Mouse (Mus musculus): ENCODE data around the gene Zfp558. TPM values are rescaled to one million over a fixed set of nuclear protein-coding genes. Genes with fewer than 3 reads are reported as not detected.
"Not testable (repeated sequence)": the region's sequence is repeated elsewhere in the genome, so short reads cannot be mapped to it uniquely, and the experiment has no call there.

The Zfp558 gene
- polyA plus RNA-seq (2016; fragmentation: Nextera tagmentation; extraction: Ambion mirVana), result 26.3 and 27.3 TPM in 2 replicates

DNA sequence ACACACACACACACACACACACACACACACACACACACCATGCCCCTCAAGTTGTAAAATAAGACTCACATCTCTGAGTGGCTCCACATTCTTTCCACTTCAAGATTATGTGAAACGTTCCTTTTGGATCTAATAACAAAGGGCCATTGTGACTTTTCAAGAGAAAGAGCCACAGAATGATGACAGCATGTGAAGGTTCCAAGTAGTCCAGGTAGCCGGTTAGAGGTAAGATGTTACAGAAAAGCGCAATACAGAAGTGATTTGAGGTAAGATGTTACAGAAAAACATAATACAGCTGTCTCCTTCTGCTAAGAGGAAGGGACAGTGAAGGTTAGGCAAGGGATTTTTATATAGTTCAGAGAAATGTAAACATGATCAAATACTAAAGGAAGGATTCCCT, at the start of gene Zfp558, which contains the start of gene Mbd3l1:
Gene Zfp558 (minus strand): TSS at position 101 of the 400 bp plus-strand sequence.
Gene Mbd3l1 (plus strand): TSS at position 192 of the 400 bp plus-strand sequence.
- Histone ChIP-seq H3K27ac (no peak within 1 kb of the TSS), H3K9ac (no peak within 1 kb of the TSS), H3K9me3 (replicated peaks) (no peaks in the 10 kb centered on the region), H3K27me3 (no peaks in the 10 kb centered on the region), H3K4me1 (0 out of 2 replicates have a peak, but pooled peaks cover 2% of the 10 kb centered on the region), H3K36me3 (no peaks in the 10 kb centered on the region), H3K4me3 (no peak within 1 kb of the TSS), H3K4me2 (replicated peaks) (no peak within 1 kb of the TSS)
- ATAC-seq (ENCODE audit: low FRiP score), result no peak
- 73% methylated on average over 3 of the region's 3 CpGs for WGBS

DNA sequence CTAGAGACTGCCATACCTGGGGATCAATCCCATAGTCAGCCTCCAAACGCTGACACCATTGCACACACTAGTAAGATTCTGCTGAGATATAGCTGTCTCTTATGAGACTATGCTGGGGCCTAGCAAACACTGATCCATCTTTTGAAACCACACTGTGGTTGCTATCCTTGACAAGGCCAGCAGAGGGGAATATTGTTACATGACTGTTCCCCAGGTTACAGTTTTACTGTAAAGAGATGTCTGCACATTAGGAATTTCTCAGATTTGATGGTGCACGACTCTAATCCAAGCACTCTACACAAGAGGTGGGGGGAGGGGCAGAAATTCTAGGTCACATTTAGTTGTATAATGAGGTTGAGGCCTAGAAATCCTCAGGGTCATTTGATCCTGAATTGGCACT, 30.0 kb upstream of the Zfp558 start:
- no peak overlapping the region for H3K4me3 ChIP-seq
- no peaks in the 10 kb centered on the region for H3K36me3 ChIP-seq
- no peaks in the 10 kb centered on the region for H3K9me3 ChIP-seq (replicated peaks)
- no peak overlapping the region for H3K27ac ChIP-seq
- H3K4me1 ChIP-seq, result no peaks in the 10 kb centered on the region
- no peak overlapping the region for H3K9ac ChIP-seq
- no peaks in the 10 kb centered on the region for H3K27me3 ChIP-seq
- no peak overlapping the region for H3K4me2 ChIP-seq (replicated peaks)
- ATAC-seq (ENCODE audit: low FRiP score), result no peak
- WGBS, result 53% methylated on average over 2 of the region's 2 CpGs

DNA sequence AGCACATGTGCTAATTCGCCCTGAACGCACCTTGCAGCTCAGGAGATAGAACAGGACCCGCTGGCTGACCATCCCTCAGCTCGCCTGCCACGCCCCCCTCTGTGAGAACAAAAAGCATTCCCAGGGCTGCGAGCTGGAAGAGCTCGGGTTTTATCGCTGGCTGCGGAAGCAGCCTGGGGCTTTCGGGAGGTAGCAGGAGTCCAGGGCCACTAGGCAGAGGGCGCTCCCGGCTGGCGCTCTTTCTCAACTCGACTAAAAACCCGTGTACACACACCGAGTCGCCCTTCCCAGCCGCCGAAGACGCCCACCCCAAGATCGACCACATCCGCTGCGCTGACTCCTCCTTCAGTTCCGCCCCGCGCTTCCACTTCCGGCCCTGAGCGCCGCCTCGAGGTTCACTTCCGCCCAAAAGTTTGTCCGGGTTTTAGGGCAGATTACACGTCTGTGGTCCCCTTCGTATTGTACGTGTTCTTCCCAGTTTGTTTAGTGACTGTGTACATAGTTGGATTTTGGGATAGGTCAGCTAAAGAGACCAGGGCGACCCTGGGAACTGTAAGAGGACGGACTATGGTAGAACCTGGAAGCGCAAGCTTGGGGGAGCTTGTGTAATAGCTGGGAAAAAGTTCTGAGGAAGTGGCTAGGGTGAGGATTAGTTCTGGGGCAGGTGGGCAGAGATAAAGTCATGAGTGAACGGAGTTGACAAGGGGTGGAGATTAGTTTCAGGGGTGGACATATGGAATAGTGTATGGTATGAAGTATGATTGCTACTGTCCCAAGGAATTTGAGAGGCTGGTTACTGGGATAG, 4.5 kb downstream of the Zfp558 start:
- H3K27ac ChIP-seq, result peak overlapping the region; percentile 92
- no peaks in the 10 kb centered on the region for H3K9me3 ChIP-seq (replicated peaks)
- ATAC-seq (ENCODE audit: low FRiP score), result peak; percentile 98
- WGBS, result 6% methylated on average over 39 of the region's 39 CpGs
- peak overlapping the region; percentile 67 for H3K9ac ChIP-seq
- peak overlapping the region; percentile 63 for H3K4me3 ChIP-seq
- H3K4me2 ChIP-seq (replicated peaks), result peak overlapping the region; percentile 68
- 0 out of 2 replicates have a peak, but pooled peaks cover 2% of the 10 kb centered on the region for H3K4me1 ChIP-seq
- H3K27me3 ChIP-seq, result no peaks in the 10 kb centered on the region
- peaks cover 8% of the 10 kb centered on the region for H3K36me3 ChIP-seq

GRCm38 (mm10) chr9:18468005-18468404, 10.1 kb downstream of the Zfp558 start:
- no peak overlapping the region for H3K27ac ChIP-seq
- ATAC-seq (ENCODE audit: low FRiP score), result no peak
- no peaks in the 10 kb centered on the region for H3K27me3 ChIP-seq
- no peaks in the 10 kb centered on the region for H3K9me3 ChIP-seq (replicated peaks)
- no peak overlapping the region for H3K4me3 ChIP-seq
- WGBS, result 95% methylated on average over 3 of the region's 3 CpGs
- no peak overlapping the region for H3K4me2 ChIP-seq (replicated peaks)
- no peak overlapping the region for H3K9ac ChIP-seq
- peaks cover 49% of the 10 kb centered on the region for H3K36me3 ChIP-seq
- H3K4me1 ChIP-seq, result no peaks in the 10 kb centered on the region

- no peak overlapping the region for H3K4me3 ChIP-seq
- H3K27ac ChIP-seq, result no peak overlapping the region
- no peak overlapping the region for H3K9ac ChIP-seq
- no peaks in the 10 kb centered on the region for H3K9me3 ChIP-seq (replicated peaks)
- 55% methylated on average over 3 of the region's 3 CpGs for WGBS
- no peaks in the 10 kb centered on the region for H3K27me3 ChIP-seq
- no peak for ATAC-seq (ENCODE audit: low FRiP score)
- peaks cover 49% of the 10 kb centered on the region for H3K36me3 ChIP-seq
- H3K4me1 ChIP-seq, result no peaks in the 10 kb centered on the region
- no peak overlapping the region for H3K4me2 ChIP-seq (replicated peaks)
These were observed 10.7 kb downstream of the Zfp558 start for GRCm38 (mm10) chr9:18467350-18467749.

DNA sequence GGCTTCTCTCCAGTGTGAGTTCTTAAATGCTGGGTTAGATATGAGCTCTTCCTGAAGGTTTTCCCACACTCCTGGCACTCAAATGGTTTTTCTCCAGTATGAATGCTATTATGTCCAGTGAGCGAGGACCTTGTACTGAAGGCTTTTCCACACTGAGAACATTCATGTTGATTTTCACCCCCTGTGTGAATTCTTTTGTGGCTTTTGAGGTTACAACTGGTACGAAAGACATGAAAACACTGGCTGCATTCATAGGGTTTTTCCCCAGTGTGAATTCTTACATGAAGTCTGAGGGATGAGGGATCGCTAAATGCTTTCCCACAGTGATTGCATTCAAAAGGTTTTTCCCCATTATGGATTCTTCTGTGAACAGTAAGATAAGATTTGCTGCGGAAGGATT, 21.5 kb downstream of the Zfp558 start:
- 90% methylated on average over 4 of the region's 4 CpGs for WGBS
- no peak overlapping the region for H3K9ac ChIP-seq
- H3K9me3 ChIP-seq (replicated peaks), result peaks cover 3% of the 10 kb centered on the region; the same call in 1 of the 2 replicates
- no peak overlapping the region for H3K4me3 ChIP-seq
- H3K27me3 ChIP-seq, result no peaks in the 10 kb centered on the region
- no peak overlapping the region for H3K4me2 ChIP-seq (replicated peaks)
- peaks cover 49% of the 10 kb centered on the region for H3K36me3 ChIP-seq
- no peak for ATAC-seq (ENCODE audit: low FRiP score)
- no peaks in the 10 kb centered on the region for H3K4me1 ChIP-seq
- H3K27ac ChIP-seq, result no peak overlapping the region

GRCm38 (mm10) chr9:18431687-18432086, 46.4 kb downstream of the Zfp558 start:
- no peak for ATAC-seq (ENCODE audit: low FRiP score)
- 90% methylated on average over 10 of the region's 10 CpGs for WGBS
- H3K4me1 ChIP-seq, result no peaks in the 10 kb centered on the region
- H3K9me3 ChIP-seq (replicated peaks), result no peaks in the 10 kb centered on the region
- H3K27me3 ChIP-seq, result no peaks in the 10 kb centered on the region
- H3K9ac ChIP-seq, result no peak overlapping the region
- no peaks in the 10 kb centered on the region for H3K36me3 ChIP-seq
- no peak overlapping the region for H3K4me2 ChIP-seq (replicated peaks)
- no peak overlapping the region for H3K4me3 ChIP-seq
- no peak overlapping the region for H3K27ac ChIP-seq

- Histone ChIP-seq H3K27ac (no peak within 1 kb of the TSS), H3K9ac (no peak within 1 kb of the TSS), H3K36me3 (no peaks in the 10 kb centered on the region), H3K4me1 (no peaks in the 10 kb centered on the region), H3K9me3 (replicated peaks) (no peaks in the 10 kb centered on the region), H3K27me3 (no peaks in the 10 kb centered on the region), H3K4me3 (no peak within 1 kb of the TSS), H3K4me2 (replicated peaks) (no peak within 1 kb of the TSS)
- ATAC-seq (ENCODE audit: low FRiP score), result no peak
These were observed 47.7 kb downstream of the Zfp558 start, which contains the start of gene Mbd3l2 for GRCm38 (mm10) chr9:18430354-18430753. Mbd3l2 (plus strand) TSS chr9:18430654.

DNA sequence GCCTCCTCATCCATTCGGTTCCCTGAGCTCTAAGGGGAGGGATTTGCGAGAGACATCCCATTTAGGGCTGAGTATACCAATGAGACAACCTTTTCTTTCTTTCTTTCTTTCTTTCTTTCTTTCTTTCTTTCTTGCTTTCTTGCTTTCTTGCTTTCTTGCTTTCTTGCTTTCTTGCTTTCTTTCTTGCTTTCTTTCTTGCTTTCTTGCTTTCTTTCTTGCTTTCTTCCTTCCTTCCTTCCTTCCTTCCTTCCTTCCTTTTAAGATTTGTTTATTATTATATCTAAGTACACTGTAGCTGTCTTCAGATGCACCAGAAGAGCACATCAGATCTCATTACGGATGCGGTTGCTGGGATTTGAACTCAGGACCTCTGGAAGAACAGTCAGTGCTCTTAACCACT, 65.7 kb downstream of the Zfp558 start:
- H3K4me1 ChIP-seq; H3K9me3 ChIP-seq (replicated peaks); H3K27me3 ChIP-seq; H3K27ac ChIP-seq; ATAC-seq (ENCODE audit: low FRiP score); H3K4me2 ChIP-seq (replicated peaks); H3K4me3 ChIP-seq; H3K36me3 ChIP-seq; H3K9ac ChIP-seq: not testable (repeated sequence)
- 84% methylated on average over 4 of the region's 4 CpGs for WGBS

Small RNA genes lying within 50 kb of the gene (microRNA-seq; reads per million reads assigned to microRNA genes)
- not detected for gene Gm22854

Other genes with a start within 250 kb of the Zfp558 start
- gene Chordc1, start 186.1 kb downstream of the Zfp558 start, polyA plus RNA-seq (2016; fragmentation: Nextera tagmentation; extraction: Ambion mirVana), result 127 and 134 TPM in 2 replicates
- 2.8 and 2.9 TPM in 2 replicates for gene Naalad2, start 75.3 kb downstream of the Zfp558 start, polyA plus RNA-seq (2016; fragmentation: Nextera tagmentation; extraction: Ambion mirVana)
- gene Ubtfl1, start 73.8 kb downstream of the Zfp558 start, polyA plus RNA-seq (2016; fragmentation: Nextera tagmentation; extraction: Ambion mirVana), result not detected in 2 replicates
- not detected in 2 replicates for gene Mbd3l2, start 47.6 kb downstream of the Zfp558 start, polyA plus RNA-seq (2016; fragmentation: Nextera tagmentation; extraction: Ambion mirVana)
- not detected in 2 replicates for gene Mbd3l1, start 91 bp upstream of the Zfp558 start, polyA plus RNA-seq (2016; fragmentation: Nextera tagmentation; extraction: Ambion mirVana)
- not detected in 2 replicates for gene Muc16, start 196.3 kb upstream of the Zfp558 start, polyA plus RNA-seq (2016; fragmentation: Nextera tagmentation; extraction: Ambion mirVana)

Data from hindbrain, embryonic 12.5 days (tissue).